Mouse (Mus musculus) layer of hippocampus, adult 18-20 months (tissue): ENCODE measurements around the gene Klhl29. TPM values are rescaled to one million over a fixed set of nuclear protein-coding genes. Genes with fewer than 3 reads are reported as not detected.
"Not testable (repeated sequence)": the region's sequence is repeated elsewhere in the genome, so short reads cannot be mapped to it uniquely, and the experiment has no call there.

Experiments used
- DNase-seq, 2 experiments: peaks; one replicate each; pipeline ENCODE4 v3.0.0; 2022; ENCODE audit warnings: low spot score in 2 of 2
- total RNA-seq, 2 experiments: library from RNA; stranded (reverse); gene quantifications; 2 replicates each; pipeline ENCODE4 v1.2.3; 2021

The Klhl29 gene
- total RNA-seq, 2 experiments from 2014 or later: 40.8 to 44.5 TPM

- DNase-seq: peak in 1 of 2 experiments; percentile 69
These were observed 16.4 kb downstream of the Klhl29 start for GRCm38 (mm10) chr12:5359065-5359464.

GRCm38 (mm10) chr12:5358497-5358896, 17.0 kb downstream of the Klhl29 start:
- DNase-seq: no peak

- DNase-seq: no peak
These were observed 22.1 kb downstream of the Klhl29 start for GRCm38 (mm10) chr12:5353416-5353815.

GRCm38 (mm10) chr12:5352771-5353170, 22.7 kb downstream of the Klhl29 start:
- DNase-seq: no peak

GRCm38 (mm10) chr12:5350491-5351285, 24.8 kb downstream of the Klhl29 start:
- DNase-seq: no peak

GRCm38 (mm10) chr12:5345088-5345487, 30.4 kb downstream of the Klhl29 start:
- DNase-seq: no peak

GRCm38 (mm10) chr12:5344457-5344856, 31.0 kb downstream of the Klhl29 start:
- DNase-seq: not testable (repeated sequence)

GRCm38 (mm10) chr12:5340151-5340603, 35.3 kb downstream of the Klhl29 start:
- peak; percentile 30 to 75 for DNase-seq

GRCm38 (mm10) chr12:5336927-5337712, 38.4 kb downstream of the Klhl29 start:
- peak in 1 of 2 experiments; percentile 62 for DNase-seq

GRCm38 (mm10) chr12:5336331-5336730, 39.2 kb downstream of the Klhl29 start:
- no peak for DNase-seq

GRCm38 (mm10) chr12:5334956-5335355, 40.5 kb downstream of the Klhl29 start:
- DNase-seq: no peak

GRCm38 (mm10) chr12:5334175-5334574, 41.3 kb downstream of the Klhl29 start:
- DNase-seq: peak in 1 of 2 experiments; percentile 55

GRCm38 (mm10) chr12:5331810-5332484, 43.5 kb downstream of the Klhl29 start:
- DNase-seq: no peak

GRCm38 (mm10) chr12:5330496-5331070, 44.9 kb downstream of the Klhl29 start:
- DNase-seq: no peak

- DNase-seq: no peak
These were observed 52.9 kb downstream of the Klhl29 start for GRCm38 (mm10) chr12:5322444-5323087.

GRCm38 (mm10) chr12:5321017-5321416, 54.5 kb downstream of the Klhl29 start:
- no peak for DNase-seq

- DNase-seq: no peak
These were observed 56.0 kb downstream of the Klhl29 start for GRCm38 (mm10) chr12:5319359-5319973.

GRCm38 (mm10) chr12:5316029-5316567, 59.4 kb downstream of the Klhl29 start:
- DNase-seq: no peak

GRCm38 (mm10) chr12:5307923-5308322, 67.6 kb downstream of the Klhl29 start:
- DNase-seq: no peak

- no peak for DNase-seq
These were observed 70.0 kb downstream of the Klhl29 start for GRCm38 (mm10) chr12:5305466-5305865.
